Mouse (Mus musculus) liver, postnatal 0 days (tissue): ENCODE measurements around the gene Ost4.

Source experiments
- CTCF ChIP-seq: sonication (generic); IDR thresholded peaks from 2 replicates; pipeline ENCODE4 v1.5.1; 2016; ENCODE audit warnings: antibody characterized with exemption, low read depth
- EP300 ChIP-seq: IDR thresholded peaks from 2 replicates; pipeline ENCODE4 v1.6.1; 2016; ENCODE audit warnings: antibody characterized with exemption, low read depth, mild to moderate bottlenecking

- TF ChIP-seq CTCF (no peak), EP300 (no peak)
These were observed 13.0 kb upstream of the Ost4 start for GRCm38 (mm10) chr5:30920621-30921020.
